Mouse (Mus musculus) kidney, adult 9 months (tissue): Measurements from ENCODE around the gene Lss.
A peak's percentile ranks its signal among the peaks of the same experiment; 100 is the strongest.

Experiments
- DNase-seq: peaks from one replicate; pipeline ENCODE4 v3.0.0; 2022

The Lss gene

DNA sequence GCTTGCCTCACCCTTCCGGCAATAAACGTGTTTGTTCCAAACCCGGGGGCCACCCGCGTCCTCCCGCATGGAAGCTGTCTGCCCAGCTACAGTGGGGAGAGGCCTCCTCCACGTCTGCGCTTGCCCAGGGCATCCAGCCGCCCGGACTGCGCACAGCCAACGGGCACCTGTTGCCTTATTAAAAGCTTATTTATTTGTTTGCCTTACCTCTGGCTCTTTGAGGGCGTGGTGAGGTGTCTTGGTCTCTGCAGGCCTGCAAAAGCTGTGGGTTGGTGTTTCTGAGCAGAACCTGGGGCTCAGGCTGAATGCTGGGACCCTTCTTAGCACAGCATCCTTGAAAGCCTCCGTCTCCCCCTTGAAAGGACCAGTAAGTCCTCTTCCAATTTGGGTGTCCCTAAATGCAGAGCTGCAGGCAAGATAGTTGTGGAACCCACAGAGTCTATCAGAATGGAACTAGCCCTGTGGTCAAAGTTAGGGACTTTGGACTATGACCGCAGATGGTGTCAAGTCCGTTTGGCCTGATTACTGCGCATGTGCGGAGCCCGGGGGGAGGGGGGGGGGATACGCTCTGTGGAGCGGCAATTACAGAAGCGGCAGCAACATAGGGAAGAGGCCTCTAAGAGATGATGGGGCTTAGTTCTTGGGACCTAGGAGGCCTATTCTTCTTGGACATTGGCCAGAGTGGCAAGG is 38.8 kb downstream of the Lss start:
- DNase-seq, result peak; percentile 84

DNA sequence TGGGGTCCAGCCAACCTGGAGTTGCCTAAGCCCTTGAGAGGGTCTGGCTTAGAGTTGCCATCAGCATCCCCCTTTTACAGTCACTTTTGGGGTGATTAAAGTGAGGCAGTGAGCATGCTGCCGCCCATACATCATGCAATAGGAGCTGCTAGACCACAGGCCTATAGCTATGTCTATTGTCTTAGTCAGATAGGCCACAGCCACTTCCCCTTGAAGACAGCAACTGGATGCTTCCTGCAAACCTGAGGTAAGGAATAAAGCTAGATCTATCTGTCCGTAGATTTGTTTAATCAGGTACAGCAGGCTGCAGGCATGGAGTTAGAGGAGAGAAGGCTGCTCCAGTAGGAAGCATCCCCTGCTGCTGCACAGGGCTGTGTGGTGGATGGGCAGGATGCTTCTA is 39.7 kb downstream of the Lss start:
- no peak for DNase-seq

DNA sequence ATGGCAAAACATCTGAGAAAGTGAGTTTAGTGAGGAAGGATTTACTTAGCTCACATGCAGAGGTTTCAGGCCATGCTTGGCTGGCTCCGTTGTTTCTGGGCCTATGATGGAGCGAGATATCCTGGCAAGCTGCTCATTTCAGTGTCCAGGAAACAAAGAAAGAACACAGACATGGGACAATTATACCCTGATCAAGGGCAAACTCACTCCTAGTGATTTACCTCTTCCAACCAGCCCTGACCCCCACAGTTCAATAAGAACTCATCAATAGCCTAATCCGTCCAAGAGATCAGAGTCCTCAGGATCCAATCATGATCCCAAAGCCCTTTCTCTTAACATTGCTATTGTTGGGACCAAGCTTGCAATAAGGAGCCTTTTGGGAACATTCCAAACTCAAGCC is 40.8 kb downstream of the Lss start:
- DNase-seq, result no peak

DNA sequence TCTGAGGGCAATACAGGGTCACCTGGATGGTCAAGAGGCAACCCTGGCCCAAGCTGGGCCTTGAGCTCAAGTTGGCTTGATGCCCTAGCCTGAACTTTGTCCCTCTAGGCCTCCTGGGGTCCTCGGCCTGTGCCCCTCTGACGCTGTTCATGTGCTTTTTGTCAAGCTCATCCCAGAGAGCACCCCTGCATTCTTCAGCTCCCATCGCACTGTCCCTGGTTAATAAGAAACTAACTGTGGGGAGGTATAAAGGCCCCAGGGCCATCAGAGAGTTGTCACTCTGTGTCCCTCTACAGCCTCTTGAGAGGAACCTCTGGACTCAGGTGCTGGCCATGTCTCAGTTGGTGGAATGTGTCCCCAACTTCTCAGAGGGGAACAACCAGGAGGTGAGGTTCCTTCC is 44.0 kb downstream of the Lss start, which contains the start of gene Ftcd:
TSS of gene Ftcd (plus strand) at position 275 of the 400 bp plus-strand sequence.
- peak; percentile 87 for DNase-seq

DNA sequence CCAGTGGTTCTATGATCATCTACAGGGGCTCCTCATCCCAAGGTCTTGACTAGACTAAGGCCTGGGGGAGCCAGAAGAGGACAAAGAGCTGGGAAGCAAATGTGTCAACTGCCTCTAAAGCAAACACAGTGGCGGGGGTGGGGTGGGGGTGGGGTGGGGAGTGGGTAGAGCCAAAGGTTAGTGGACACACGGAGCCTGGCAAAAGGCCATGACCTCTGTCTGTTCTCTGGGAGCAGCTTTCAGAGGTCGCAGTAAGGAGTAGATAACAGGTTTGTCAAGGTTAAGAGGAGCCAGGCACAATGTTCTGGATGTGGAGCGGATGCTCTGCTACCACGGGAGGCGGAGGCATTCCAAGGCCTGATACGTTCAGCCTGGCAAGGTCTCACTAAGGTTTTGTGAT is 45.5 kb downstream of the Lss start:
- DNase-seq, result peak; percentile 26

DNA sequence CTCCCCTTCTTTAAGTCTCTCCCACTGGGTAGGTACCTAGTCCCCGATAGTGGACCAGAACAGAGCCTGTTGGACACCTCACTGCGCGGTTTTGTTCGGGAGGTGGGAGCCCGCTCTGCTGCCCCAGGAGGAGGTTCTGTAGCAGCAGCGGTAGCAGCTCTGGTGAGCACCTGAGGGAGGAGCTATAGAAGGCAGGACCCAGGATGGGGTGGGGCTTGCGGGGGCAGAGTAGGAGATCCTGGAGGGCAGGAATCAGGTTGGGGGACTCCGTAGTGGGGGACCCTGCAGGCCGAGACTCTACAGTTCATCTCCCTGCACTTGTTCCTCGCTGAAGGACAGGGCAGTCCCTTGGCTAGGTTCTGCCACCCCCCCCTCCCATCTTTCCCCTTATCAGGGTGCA is 52.8 kb downstream of the Lss start:
- no peak for DNase-seq

DNA sequence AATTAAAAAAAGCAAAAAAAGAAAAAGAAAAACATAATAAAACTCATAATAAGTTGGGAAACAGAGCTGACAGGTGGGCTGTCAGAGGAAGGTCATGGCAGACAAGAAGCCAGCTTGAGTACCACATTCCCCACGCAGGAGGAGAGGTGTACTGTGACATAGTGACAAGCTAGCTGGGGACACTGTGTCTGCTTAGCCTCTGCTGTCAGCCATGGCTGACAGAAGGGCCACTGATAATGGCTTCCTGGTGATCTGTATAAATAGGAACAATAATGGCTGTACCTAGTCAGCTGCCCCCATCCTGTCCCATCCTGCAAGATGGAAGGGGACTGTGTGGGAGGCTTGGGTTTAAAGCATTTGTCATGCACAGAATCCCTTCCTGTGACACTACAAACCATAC is 54.8 kb downstream of the Lss start:
- no peak for DNase-seq

DNA sequence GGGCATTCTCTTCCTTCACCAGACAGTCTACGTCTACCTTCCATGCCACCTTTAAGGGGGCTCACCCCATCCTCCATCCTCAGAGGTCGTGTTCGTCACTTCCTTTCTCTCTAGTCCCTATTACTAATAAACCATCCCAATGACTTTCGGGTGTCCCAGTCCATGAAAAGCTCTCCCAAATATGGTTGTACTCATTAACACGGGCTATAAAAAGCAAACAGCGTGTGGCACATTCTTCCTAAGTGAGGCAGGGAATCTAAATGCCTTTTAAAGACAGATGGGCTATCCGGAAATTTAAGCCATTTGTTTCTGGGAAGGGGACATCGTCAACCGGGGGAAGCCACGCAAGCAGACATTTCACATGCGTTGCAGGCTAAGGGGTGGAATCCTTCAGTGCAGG is 58.8 kb downstream of the Lss start:
- DNase-seq, result no peak

DNA sequence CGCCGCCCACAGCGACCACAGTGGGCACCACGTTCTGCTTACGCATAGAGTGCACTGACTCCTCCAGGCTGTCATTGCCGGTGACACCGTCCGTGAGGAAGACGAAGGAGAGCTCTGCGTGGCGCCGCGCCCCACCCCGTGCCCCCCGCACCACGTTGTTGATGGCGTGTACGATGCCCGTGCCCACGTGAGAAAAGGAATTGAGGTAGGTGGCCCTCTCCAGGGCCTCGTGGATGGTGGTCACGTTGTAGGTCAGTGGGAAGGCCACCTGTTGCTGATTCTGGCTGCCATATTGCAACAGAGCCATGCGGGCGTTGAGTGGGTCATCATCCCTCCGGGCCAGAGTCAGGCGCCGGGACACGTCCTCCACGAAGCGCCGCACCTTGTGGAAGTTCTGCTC is 65.0 kb downstream of the Lss start:
- no peak for DNase-seq

DNA sequence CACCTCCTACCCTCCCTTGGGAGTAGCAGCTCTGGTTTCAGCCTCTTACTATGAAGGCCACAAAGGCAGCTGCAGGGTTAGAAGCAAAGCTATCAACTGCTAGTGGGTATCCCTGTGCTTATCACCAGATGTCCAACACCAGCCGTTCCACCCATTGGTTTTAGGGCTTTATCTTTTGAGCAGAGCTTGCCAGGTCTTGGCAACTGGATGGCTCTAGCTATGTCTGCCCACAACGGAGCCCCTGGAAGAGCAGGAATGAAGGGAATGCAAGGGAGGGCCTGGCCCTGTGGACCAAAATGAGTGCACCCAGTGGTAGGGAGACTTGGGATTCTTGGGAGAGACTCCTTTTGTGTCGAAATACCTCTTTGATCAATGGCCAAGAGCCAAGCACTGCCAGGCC is 71.3 kb downstream of the Lss start:
- DNase-seq, result no peak
